Mouse (Mus musculus) cerebellum, adult 2 months (tissue): ENCODE results near the gene Vmn1r101. TPM values are rescaled to one million over a fixed set of nuclear protein-coding genes. Genes with fewer than 3 reads are reported as not detected.
"Not testable (repeated sequence)": the region's sequence is repeated elsewhere in the genome, so short reads cannot be mapped to it uniquely, and the experiment has no call there.

Experiments used
- DNase-seq, 2 experiments: peaks; one replicate each; pipeline ENCODE4 v3.0.0; 2021
- H3K27ac ChIP-seq: fragments of 200-500 bp; 2 replicates; pipeline ENCODE4 v1.5.1; 2012; ENCODE audit warnings: low read length, control low read depth, inconsistent platforms; ENCODE audit not compliant: insufficient read depth
- H3K27me3 ChIP-seq: fragments of 200-500 bp; 2 replicates; pipeline ENCODE4 v1.6.1; 2012; ENCODE audit warnings: inconsistent platforms, mild to moderate bottlenecking, low read length, moderate library complexity; ENCODE audit not compliant: control insufficient read depth, insufficient read depth
- H3K4me1 ChIP-seq: fragments of 200-500 bp; 2 replicates; pipeline ENCODE4 v1.6.1; 2011; ENCODE audit warnings: low read length; ENCODE audit not compliant: control insufficient read depth, insufficient read depth
- H3K4me3 ChIP-seq: fragments of 200-500 bp; replicated peaks from 2 replicates; pipeline ENCODE3; 2011; ENCODE audit warnings: mild to moderate bottlenecking, low read depth, low read length, control low read depth; ENCODE audit not compliant: insufficient read depth
- WGBS: fragments of 180-500 bp; shearing (Covaris S2); methylation state at CpG from one replicate; pipeline ENCODE4 v1.1.7; 2018; 5-methylcytosine and 5-hydroxymethylcytosine counted together
- polyA plus RNA-seq: library from polyadenylated mRNA; depleted of rRNA; stranded (reverse); fragments of >200 nt; gene quantifications from 2 replicates; pipeline ENCODE4 v1.2.3, GENCODE M21; 2012; rRNA removed

Gene Vmn1r101
- polyA plus RNA-seq: not detected in 2 replicates

- H3K27ac ChIP-seq, DNase-seq, H3K4me1 ChIP-seq, H3K4me3 ChIP-seq, H3K27me3 ChIP-seq: not testable (repeated sequence)
- no CpG with 5 or more reads among the region's 2 CpGs for WGBS
Observed at GRCm38 (mm10) chr7:20442493-20442892, at the start of gene Vmn1r101. Gene Vmn1r101 (minus strand): TSS chr7:20442593.

GRCm38 (mm10) chr7:20474825-20475224 lies 32.4 kb upstream of the Vmn1r101 start, which contains the start of gene Gm10670:
Gene Gm10670 (minus strand): TSS chr7:20474925.
- WGBS: no CpG with 5 or more reads among the region's 5 CpGs
- H3K4me3 ChIP-seq, DNase-seq, H3K27ac ChIP-seq, H3K27me3 ChIP-seq, H3K4me1 ChIP-seq: not testable (repeated sequence)

GRCm38 (mm10) chr7:20417642-20418041 lies 24.8 kb downstream of the Vmn1r101 start, which contains the start of gene Vmn1r100:
Gene Vmn1r100 (plus strand): TSS chr7:20417942.
- no CpG with 5 or more reads among the region's 3 CpGs for WGBS
- H3K27ac ChIP-seq, H3K4me3 ChIP-seq, H3K27me3 ChIP-seq, DNase-seq, H3K4me1 ChIP-seq: not testable (repeated sequence)

Other genes with a start within 250 kb of the Vmn1r101 start
- gene Vmn1r95, start 248.9 kb downstream of the Vmn1r101 start, polyA plus RNA-seq: not detected in 2 replicates
- not detected in 2 replicates for gene Gm6164, start 237.0 kb downstream of the Vmn1r101 start, polyA plus RNA-seq
- not detected in 2 replicates for gene Gm4498, start 208.8 kb downstream of the Vmn1r101 start, polyA plus RNA-seq
- gene Gm5890, start 179.8 kb downstream of the Vmn1r101 start, polyA plus RNA-seq: not detected in 2 replicates
- gene Gm4133, start 108.5 kb downstream of the Vmn1r101 start, polyA plus RNA-seq: not detected in 2 replicates
- gene Gm5728, start 67.2 kb downstream of the Vmn1r101 start, polyA plus RNA-seq: not detected in 2 replicates
- not detected in 2 replicates for gene Vmn1r100, start 24.7 kb downstream of the Vmn1r101 start, polyA plus RNA-seq
- not detected in 2 replicates for gene Gm10670, start 32.3 kb upstream of the Vmn1r101 start, polyA plus RNA-seq
- not detected in 2 replicates for gene Vmn1r103, start 67.9 kb upstream of the Vmn1r101 start, polyA plus RNA-seq
- not detected in 2 replicates for gene Vmn1r104, start 91.2 kb upstream of the Vmn1r101 start, polyA plus RNA-seq
- gene Gm5726, start 103.2 kb upstream of the Vmn1r101 start, polyA plus RNA-seq: not detected in 2 replicates
- not detected in 2 replicates for gene Gm4141, start 133.6 kb upstream of the Vmn1r101 start, polyA plus RNA-seq
- gene Gm4513, start 156.4 kb upstream of the Vmn1r101 start, polyA plus RNA-seq: not detected in 2 replicates
- not detected in 2 replicates for gene Vmn1r107, start 226.3 kb upstream of the Vmn1r101 start, polyA plus RNA-seq